Mouse (Mus musculus): ENCODE results near the gene Trmo.

The Trmo gene

DNA sequence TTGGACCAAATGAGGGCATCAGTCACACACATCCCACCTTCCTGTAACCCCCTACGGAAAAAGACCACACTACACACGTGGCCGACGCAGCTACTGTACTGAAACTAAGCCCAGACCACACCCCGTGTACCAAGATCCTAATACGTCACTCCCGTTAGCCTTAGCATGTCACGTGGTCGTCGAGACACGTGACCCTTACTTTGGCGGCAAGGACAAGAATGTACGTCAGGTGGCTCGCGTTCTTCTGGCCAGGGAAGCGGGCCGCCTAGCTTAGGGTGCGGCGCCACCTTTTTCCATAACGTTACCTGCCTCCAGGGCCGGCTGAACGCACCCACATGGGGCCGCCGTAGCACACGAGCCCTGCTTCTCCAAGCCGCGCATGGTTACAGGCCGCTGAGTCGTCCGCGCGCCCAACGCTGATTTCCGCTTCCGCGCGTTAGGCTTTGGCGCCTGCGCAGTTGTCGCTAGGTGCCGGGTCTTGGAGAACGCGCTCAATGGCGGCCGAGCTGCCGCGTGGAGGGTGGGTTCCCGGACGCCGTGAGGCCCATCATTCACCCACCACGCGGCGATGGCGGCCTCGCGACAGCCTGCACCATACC is at the start of gene Trmo:
Gene Trmo (minus strand): TSS at position 425 of the 599 bp plus-strand sequence.
- DNase-seq (ENCODE audit: low spot score in 2 of 2), result peak; percentile 93 to 98

- peak; percentile 73 to 74 for DNase-seq (ENCODE audit: low spot score in 2 of 2)
These were observed 43.3 kb upstream of the Trmo start for GRCm38 (mm10) chr4:46432339-46433036.

DNA sequence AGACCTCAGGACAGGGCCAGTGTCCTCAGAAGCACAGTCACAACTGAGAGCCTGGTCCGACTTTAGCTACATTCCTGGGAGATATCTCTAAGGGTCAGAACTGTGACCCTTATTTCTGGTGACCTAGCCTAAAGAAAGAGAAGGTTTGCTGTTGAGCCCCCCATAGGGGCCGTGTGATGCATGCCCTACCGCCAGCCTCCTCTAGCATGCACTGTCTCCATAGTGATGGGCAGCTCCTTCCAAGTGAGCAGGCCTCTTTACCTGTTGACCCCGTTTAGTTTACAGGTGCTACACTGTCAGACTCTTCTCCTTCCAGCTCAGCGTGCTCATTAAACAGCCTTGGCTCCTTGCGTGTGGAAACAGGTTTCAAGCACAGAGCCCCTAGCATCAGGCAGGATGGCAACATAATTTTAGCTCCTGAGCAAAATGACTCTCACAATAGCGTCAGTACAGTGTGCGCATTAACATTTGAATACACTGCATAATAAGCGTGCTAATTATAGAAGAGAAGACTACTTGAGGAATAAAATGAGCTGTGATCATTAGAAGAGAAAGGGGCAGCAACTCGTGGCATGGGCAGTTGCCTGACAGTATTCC is 39.8 kb upstream of the Trmo start:
- peak in 1 of 2 experiments; percentile 46 for DNase-seq (ENCODE audit: low spot score in 2 of 2)

- no peak for DNase-seq (ENCODE audit: low spot score in 2 of 2)
These were observed 33.4 kb upstream of the Trmo start for GRCm38 (mm10) chr4:46422625-46423024.

- DNase-seq (ENCODE audit: low spot score in 2 of 2), result no peak
These were observed 29.6 kb upstream of the Trmo start for GRCm38 (mm10) chr4:46418851-46419250.

GRCm38 (mm10) chr4:46417491-46417890 is 28.3 kb upstream of the Trmo start:
- peak; percentile 50 to 73 for DNase-seq (ENCODE audit: low spot score in 2 of 2)

- no peak for DNase-seq (ENCODE audit: low spot score in 2 of 2)
These were observed 24.2 kb upstream of the Trmo start, which contains the start of gene Hemgn for GRCm38 (mm10) chr4:46413406-46413805. TSS of gene Hemgn (minus strand) at chr4:46413506.

GRCm38 (mm10) chr4:46412113-46412512 is 22.9 kb upstream of the Trmo start:
- no peak for DNase-seq (ENCODE audit: low spot score in 2 of 2)

DNA sequence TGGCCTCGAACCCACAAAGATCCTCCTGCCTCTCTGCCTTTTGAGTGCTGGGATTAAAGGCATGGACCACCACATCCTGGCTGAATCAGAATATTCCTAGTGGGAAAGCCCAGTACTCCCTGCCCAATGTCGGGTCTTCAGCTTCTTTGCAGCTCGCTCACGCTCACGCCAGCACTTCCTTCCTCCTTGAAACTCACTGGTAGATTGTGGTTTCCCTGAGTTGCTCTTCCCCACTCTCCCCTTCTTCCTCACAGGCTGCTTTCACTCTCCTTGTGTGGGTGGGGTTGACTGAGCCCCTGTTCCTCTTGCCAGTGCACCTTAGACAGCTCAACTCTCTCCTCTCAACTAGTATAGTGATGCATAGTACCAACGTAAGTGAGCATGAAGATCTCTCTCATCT is 22.3 kb upstream of the Trmo start:
- peak; percentile 46 to 72 for DNase-seq (ENCODE audit: low spot score in 2 of 2)

- peak; percentile 67 to 73 for DNase-seq (ENCODE audit: low spot score in 2 of 2)
These were observed 21.4 kb upstream of the Trmo start for GRCm38 (mm10) chr4:46410677-46411076.

GRCm38 (mm10) chr4:46406966-46407703 is 17.9 kb upstream of the Trmo start:
- peak; percentile 69 to 70 for DNase-seq (ENCODE audit: low spot score in 2 of 2)

- peak; percentile 74 to 82 for DNase-seq (ENCODE audit: low spot score in 2 of 2)
These were observed 15.0 kb upstream of the Trmo start for GRCm38 (mm10) chr4:46404042-46404795.

- DNase-seq (ENCODE audit: low spot score in 2 of 2), result no peak
These were observed 9.6 kb upstream of the Trmo start for GRCm38 (mm10) chr4:46398839-46399238.

GRCm38 (mm10) chr4:46395736-46396135 is 6.5 kb upstream of the Trmo start:
- DNase-seq (ENCODE audit: low spot score in 2 of 2), result peak; percentile 68 to 73

DNA sequence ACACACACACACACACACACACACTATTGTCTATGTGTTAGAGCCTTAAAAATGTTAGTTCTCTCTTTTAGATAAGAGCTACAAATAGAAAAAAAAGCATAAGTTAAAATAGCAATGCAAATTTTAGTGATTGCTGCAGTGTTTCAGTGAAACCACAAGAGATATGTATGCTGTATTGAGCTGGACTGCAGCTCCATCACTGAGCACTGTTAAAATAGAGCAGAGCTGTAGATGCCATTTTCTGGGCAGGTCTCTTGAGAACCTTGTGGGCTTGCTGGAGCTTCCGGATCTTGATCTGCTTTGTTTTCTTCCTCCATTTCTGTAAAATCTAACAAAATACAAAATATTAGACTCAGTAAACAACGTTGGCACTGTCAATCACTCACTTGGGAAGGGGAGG is 5.2 kb upstream of the Trmo start:
- DNase-seq (ENCODE audit: low spot score in 2 of 2), result no peak

DNA sequence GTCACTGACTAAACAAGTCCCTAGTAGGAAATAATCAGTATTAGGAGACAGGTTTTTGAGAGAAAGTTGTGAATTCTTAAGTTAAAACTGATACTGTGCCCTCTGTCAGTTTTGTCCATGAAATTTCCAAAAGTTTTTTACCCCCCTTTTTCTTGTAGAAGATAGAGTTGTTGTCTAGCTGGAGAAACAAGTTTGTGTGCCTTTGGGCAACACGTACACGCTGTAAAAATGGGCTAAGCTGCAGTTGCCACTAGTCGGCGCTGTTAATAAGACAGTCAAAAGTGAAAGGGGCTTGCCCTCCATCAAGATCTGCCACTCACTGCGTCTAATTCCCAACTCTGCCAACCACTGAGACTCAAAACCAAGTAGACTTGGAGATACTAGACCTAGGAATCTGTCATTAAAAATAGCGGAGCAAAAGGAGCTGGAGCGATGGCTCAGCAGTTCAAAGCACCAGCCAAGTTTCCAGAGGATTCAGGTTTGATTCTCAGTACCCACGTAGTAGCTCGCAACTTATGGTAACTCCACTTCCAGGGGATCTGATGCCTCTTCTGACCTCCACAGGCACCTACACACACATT is 1.2 kb upstream of the Trmo start:
- peak; percentile 89 to 94 for DNase-seq (ENCODE audit: low spot score in 2 of 2)

GRCm38 (mm10) chr4:46389612-46390341 is 540 bp upstream of the Trmo start:
- peak; percentile 45 to 73 for DNase-seq (ENCODE audit: low spot score in 2 of 2)

GRCm38 (mm10) chr4:46388556-46388955 is 681 bp downstream of the Trmo start:
- no peak for DNase-seq (ENCODE audit: low spot score in 2 of 2)

DNA sequence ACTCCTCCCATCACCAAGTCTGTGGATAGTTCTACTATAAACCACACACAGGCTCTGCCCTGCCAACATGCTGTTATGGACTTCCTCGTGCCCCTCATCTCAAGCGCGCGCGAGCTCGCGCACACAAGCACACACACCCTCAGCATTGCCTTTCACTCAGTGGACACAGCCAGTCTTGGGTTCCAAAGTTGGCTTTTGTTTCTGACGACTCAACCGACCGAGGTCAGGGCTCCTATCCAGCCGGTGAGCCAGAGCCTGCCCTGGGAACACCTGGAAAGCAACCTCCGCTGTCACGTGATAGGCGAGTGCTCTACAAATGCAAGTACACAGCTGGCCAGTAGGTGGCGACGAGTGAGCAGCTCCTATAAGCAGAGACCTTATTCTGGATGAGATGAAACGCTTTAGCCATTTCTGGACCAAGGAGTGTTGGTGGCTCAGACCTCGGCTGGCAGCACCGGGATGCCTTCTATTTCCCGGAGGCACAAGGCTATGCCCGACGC is 14.3 kb downstream of the Trmo start:
- DNase-seq (ENCODE audit: low spot score in 2 of 2), result peak; percentile 80 to 91

- peak in 1 of 2 experiments; percentile 43 for DNase-seq (ENCODE audit: low spot score in 2 of 2)
These were observed 14.8 kb downstream of the Trmo start for GRCm38 (mm10) chr4:46374455-46374854.

Measured in spleen, postnatal 4 days (tissue).